Mouse (Mus musculus) retina, embryonic 14.5 days (tissue): ENCODE data around the gene Rcc1l.

Source experiments
- DNase-seq: peaks from one replicate; pipeline ENCODE4 v3.0.0-alpha.2; 2015; ENCODE audit warnings: low spot score

The Rcc1l gene

DNA sequence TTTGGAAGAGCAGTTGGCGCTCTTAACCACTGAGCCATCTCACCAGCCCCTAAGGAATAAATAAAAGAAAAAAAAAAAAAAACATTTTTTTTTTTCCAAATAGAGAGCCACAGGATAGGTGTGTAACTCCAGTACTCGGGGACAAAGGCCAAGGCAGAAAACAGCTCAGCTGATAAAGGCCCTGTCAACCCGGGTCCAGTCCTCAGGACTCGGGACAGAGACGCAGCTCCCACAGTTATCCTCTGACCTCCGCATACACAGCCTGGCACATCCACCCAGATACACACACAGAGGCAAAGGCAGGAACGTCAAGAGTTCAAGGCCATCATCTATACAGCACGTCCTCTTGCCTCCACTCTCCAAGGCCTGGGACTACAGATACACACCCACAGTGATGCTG, 6.4 kb downstream of the Rcc1l start:
- no peak for DNase-seq

DNA sequence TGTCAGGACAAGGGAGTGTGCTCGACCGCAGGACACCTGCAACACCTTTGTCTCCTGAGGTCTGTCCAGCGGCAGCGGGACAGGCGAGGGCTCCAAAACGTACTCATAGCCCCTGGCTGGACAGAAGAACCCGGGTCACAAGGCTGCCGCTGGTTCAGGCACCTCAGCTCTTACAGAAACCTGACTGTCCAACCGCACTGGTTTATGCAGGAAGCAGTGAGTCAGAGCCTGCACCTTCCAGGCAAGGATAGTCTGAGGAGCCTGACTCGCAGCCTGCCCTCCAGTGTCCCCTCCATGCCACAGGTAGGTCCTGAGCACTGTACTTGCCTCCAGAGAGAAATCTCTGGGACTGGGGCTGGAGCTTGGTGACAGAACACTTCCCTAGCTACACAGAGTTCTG, 7.3 kb downstream of the Rcc1l start:
- DNase-seq: no peak

DNA sequence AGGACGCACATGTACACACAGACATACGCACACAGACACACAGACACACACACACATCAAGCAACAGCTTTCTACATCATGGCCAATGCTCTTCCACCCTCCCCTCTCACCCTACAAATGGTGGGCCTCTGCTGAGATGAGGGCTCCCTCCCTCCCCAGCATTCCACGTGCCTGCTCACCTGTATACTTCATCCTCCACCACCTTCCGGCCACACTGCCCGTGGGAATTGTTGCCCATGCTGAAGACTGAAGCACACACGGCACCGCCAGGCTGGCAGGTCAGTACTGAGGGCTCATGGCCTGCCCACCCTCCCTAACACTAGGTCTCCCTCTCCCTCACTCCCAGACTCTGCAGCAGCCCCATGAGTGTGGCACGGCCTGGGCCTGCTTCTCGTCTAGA, 8.5 kb downstream of the Rcc1l start:
- no peak for DNase-seq

DNA sequence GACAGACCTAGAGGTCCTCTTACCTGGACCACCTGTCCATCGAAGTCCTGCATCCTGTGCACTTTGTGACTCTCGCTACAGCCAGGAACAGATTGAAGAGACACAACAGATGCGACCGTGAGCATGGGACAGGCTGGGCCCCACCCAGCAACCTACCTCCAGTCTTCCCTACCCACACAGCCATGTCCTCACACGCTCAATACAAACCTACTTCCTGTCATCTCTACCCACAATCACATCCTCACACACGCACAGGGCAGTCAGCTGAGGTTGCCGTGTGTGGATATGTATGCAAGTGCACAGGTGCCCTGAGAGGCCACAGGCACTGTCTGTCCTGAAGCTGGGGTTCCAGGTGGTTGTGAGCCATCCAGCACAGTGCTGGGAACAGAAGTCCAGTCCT, 9.9 kb downstream of the Rcc1l start:
- DNase-seq: no peak

DNA sequence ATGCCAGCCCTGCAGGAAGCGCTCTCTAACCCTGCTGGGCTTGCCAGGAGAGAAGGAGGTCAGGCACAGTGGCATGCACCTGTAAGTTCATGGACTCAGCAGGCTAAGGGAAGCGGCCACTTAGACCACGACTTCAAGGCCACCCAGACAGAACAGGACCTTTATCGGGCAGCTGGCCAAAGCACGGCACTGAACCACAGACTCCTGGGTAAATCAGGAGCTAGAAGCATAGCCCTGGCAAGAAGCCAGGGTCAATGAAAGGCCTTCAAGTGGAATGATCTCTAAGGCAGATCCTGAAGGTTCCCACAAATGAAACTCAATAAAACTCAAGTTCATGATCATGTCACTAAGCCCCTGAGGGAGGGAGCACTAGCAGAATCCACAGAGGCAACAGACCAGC, 11.9 kb downstream of the Rcc1l start:
- DNase-seq: no peak

DNA sequence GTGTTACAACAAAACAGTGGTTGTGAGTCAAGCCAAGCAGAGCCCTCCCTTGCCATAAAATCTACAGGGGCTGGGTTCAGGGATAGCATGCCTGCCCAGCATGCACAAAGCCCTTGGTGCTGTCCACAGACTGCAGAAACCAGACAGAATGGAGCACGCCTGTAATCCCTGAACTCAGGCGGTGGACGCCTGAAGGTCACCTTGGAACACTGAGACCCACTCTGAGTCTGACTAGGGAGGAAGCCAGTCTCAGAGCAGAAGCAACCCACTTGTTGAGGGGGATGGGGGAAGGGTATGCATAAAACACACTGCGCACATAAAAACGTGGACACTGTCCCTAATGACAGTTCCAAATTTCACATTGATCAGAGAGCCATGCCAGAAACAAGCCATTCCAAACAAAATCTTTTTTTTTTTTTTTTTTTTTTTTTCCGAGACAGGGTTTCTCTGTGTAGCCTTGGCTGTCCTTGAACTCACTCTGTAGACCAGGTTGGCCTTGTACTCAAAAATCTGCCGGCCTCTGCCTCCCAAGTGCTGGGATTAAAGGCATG, 20.6 kb downstream of the Rcc1l start:
- no peak for DNase-seq

DNA sequence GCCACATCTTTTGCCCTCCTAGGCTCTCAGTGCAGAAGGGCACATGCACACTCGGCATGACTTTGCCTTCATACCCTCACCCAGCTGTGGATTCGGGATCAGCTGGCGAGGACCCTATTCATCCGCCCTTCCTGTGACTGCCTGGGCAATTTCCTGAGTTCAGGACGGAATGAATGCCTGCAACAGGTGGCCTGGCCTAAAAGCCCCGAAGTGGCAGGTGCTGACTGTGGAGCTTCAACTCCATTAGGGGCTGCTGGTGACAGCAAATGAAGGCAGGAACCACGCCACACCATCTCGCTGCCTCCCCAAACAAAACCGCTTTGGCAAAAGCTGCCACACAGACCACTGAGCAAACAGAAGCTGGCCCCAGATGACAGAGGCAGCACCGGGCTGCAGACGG, 24.7 kb downstream of the Rcc1l start:
- DNase-seq: no peak

DNA sequence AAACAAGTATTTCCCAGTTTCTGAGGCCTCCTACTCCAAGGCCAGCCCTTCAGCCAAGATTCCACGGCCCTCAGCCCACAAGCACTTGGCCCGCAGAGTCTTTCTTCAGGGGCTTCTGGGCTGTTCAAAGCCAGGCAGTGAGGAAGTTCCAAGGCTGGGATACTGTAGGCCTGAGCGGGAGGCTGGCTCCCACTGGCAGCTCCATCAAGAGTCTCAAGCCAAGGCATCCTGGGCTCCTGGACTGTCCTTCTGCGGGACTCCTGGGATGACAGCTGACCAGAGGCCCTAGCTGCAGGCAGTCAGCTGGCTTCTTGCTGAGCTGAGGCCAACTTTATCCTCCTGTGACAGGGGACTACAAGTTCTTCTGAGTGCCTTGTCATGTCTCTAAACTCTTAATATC, 28.4 kb downstream of the Rcc1l start:
- no peak for DNase-seq

DNA sequence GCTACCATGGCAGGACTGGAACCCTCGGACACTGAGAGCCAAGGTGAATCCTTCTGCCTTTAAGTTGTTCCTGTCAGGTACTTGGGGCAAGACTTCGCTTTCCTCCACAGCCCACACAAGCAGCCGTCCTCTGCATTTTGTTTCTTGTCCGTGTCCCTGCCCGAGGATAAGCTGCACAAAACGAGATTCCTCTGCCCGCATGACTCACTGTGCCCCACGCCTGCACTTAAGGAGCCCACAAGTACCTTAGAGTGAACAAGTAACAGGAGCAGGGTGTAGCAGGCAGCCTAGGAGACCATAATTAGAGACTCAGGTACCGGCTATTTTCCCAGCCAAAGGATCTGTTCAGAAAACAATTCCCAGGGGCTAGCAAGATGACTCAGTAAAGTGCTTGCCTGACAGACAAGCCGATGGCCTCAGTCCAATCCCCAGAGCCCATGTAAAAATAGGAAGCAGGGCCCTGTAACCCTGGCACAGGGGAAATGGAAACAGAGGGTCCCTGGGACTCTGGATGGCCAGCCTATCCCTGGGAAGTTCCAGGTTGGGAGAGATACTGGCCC, 29.3 kb downstream of the Rcc1l start:
- DNase-seq: no peak

DNA sequence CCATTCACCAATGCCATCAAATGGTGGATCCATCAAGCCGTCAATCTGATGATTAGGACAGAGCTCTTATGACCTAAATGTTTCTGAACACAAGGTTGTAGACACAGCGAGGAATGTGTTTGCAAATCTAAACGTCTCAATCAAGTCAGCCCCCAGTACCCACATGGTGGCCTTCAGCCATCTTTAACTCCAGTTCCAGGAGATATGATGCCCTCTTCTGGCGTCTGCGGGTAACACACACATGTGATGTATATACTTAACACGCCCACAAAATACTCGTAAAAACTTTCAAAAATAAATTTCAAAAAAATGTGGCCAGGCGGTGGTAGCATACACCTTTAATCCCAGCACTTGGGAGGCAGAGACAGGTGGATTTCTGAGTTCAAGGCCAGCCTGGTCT, 31.6 kb downstream of the Rcc1l start:
- no peak for DNase-seq

DNA sequence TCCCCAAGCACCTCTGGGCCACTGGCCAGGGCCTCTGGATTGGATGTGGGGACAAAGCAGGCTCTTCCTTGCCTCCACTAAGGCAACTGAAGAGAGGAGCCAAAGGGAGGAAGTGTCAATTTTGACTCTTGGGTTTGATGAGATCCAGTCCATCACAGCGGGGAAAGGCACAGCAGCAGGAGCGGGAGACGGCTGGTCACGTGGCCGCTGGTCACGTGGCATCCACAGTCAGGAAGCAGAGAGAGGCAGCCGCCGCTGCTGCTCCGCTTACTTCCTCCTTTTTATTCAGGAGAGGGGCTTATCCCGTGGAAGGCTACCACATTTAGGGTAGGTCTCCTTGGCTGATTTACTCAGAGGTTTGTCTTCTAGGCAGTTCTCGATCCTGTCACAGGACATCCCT, 34.2 kb downstream of the Rcc1l start:
- no peak for DNase-seq

DNA sequence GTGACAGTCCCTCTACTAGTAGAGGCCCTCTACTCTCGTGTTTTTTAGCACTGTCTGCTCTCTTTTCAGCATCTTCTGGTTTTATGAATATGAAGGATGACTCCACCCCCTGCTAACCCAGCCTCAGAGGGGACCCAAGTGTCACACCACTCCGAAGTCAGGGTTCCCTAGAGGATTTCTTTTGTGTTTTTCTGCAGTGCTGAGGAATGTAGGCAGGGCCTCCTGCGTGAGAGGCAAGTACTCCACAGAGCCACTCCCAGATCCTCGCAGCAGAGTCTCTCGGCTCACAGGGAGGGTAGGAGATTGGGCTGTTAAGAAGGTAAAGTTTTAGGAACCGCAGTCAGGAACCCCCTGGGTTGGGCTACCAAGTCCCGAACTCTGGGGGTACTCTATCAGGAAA, 35.3 kb downstream of the Rcc1l start:
- no peak for DNase-seq

DNA sequence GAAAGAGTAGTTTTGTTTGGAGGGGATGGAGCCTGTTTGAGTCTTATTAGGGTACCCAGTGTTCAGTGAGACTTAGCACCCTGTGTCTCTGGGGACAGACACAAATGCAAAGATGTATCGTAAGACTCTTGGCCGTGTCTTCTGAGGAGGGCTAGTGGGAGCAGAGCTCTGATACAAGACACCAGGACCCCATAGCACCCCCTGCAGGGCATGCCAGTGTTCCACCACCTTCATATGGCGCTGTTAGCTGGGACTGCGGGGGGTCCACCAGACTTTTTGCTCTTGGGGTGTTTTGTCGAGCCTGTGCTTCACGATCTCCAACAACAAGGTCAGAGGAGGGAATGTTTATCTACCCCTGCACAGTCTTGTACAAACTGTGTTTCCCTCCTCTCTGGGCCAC, 37.1 kb downstream of the Rcc1l start:
- DNase-seq: no peak

DNA sequence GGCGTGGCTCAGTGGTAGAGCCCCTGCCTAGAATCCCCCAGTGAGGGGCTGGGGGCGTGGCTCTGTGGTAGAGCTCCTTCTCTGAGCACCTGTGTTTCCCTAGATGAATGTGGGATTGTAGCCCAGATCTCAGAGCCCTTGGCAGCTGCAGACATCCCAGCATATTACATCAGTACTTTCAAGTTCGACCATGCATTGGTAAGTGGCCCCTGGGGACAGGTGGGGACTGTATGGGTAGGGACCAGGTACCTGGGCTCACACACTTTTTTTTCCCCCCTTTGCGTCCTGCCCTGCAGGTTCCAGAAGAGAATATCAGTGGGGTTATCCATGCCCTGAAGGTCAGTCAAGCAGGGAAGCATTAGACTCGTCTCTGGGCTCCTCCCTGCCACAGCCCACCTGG, 38.6 kb downstream of the Rcc1l start:
- DNase-seq: no peak

DNA sequence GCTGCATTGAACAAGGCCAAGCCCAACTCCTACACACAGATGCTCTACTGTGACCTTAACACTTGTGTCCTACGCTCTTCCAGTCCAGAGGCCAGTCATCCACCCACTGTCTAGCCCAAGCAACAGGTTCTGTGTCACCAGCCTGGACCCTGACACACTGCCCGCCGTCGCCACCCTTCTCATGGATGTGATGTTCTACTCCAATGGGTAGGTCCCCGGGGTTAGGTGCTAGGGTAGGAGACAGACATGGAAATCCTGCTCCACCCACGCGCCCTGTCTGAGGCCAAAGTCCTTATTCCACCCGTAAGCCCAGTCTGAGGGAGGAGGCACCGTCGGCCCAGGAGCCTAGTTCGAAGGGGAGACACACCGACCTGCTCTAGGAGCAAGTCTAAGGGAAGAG, 40.6 kb downstream of the Rcc1l start:
- DNase-seq: no peak

DNA sequence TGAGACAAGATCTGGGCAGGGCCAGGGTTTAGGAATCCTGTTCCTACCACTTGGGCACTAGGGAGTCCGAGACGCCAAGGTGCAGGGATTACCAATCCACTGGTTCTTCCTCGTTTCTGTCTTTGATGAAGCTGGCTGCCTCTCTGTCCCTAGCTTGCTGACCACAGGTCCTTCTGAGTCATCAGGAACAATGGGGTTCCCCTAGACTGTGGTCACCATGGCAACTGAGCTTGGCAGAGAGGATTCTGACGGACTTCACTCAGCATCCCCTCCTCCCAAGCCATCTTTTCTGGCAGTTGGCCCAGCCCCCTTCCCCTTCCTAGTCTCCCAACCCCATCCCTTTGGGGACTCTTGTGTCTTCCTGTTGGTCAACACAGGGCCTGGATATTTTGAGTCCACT, 45.0 kb downstream of the Rcc1l start:
- peak; percentile 32 for DNase-seq

DNA sequence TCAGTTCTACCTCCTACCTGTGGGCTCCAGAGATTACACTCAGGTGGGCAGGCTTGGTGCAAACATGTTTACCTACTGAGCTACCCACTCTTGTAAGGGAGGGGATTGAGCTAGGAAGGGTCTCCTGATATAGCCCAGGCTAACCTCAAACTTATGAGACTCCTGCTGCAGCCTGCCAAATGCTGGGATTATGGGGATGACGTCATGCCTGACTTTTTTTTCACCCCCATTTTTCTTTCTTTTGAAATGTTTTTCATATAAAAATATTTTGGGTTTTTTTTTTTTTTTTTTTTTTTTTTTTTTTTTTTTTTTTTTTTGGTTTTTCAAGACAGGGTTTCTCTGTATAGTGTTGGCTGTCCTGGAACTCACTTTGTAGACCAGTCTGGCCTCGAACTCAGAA, 50.3 kb downstream of the Rcc1l start:
- no peak for DNase-seq

DNA sequence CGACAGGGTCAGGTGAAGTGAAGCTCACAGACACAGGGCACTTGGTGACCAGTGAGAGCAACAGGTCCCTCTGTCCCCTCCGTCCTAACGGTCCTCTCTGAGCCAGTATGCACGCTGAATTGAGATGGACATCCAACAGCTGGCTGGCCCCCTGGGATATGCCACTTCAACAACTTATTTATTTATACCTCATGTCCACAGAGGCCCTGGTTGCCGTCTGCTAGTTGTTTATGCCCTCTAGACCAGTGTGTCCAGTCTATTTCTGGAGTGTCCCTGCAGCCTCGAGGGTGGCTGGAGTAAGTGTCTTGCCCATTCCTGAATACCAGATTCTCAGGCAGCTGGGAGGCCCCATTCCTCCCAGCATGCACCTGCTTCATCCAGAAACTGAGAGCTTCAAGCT, 52.7 kb downstream of the Rcc1l start:
- no peak for DNase-seq

DNA sequence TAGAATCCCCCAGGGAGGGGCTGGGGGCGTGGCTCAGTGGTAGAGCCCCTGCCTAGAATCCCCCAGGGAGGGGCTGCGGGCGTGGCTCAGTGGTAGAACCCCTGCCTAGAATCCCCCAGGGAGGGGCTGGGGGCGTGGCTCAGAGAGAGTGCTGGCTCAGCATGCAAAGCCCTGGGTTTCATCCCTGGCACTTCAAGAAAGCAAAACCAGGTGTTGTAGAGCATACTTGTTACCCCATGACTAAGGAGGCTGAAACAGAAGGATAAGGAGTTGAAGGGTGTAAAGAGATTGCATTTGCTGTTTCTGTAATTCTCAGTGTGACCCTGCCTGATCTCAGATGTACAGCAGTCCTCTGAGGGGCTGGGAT, 54.7 kb downstream of the Rcc1l start:
- no peak for DNase-seq

DNA sequence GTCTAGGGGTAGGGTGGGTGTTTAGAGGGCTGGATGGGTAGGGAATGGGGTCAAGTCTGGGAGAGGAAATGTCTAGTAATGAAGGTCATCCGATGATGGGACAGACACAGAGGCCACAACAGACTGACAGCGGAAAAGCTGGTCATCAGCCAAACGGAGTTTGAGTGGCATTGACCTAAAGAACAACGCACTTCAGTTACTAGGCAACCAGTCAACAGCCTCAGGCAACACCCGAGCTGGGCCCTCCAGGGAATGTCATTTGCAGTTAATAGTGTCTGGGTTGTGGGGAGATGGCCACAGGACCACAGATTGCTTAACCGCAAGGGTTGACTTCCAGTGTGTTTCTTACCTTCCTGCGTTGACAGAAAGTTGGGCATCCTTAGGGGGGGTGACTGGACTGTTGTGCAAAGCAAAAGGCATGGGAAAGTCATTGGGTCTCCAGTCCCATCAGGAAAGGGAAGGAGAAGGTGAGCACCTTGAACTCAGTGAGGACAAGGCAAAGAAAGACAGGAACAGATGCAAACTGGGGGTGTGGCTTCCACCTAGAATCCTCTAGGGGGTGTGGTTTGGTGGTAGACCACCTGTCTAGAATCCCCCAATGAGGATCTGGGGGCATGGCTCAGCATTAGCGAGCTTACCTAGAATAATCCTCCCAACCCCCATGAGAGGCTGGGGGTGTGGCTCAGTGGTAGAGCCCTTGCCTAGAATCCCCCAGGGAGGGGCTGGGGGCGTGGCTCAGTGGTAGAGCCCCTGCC, 55.3 kb downstream of the Rcc1l start:
- DNase-seq: peak; percentile 45

DNA sequence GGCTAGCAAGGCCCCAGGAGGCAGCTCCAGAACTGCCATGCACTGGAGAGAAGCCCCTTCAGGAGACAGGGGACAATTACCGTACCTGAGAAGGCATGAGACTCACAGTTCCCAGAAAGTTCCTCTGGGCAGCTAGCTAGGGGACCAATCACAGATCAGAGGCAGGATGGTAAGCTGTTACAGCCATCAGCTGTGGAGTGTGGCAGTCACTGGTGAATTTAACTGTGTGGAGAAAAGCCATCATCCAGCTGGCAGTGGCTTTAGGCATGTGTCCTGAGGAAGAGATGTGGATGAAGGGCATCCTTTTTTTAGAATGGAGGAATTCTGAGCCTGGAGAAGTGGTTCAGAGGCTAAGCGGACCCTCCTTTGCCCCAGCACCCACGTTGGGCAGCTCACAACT, 56.4 kb downstream of the Rcc1l start:
- DNase-seq: no peak

DNA sequence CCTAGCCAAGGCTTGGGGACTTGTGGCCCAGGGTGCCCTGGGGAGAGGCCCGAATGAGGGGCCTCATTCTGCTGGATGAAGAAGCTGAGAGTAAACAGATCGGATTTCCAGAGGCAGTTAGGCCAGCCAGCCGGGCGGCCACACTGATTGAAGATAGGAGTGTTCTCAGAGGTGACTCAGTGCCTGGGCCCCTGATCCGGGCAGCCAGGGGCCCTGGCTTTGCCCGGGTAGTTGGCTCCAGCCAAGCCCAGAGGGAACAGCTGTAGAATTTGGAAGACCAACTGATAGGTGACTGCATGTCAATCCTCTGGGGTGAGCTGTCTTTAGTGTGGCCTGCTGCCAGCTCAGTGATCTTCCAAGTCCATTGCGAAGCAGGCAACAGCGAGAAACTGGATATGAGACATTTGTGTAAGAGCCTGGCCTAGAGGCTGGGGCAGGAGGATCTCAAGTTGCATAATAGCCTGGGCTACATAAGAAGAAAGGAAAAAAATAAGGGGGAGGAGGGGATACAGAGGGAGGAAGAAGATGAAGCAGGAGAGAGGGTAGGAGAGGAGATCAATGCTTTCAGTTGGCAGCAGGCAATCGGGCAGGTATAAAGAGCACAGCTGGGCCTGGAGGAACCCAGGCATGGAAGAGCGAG, 57.0 kb downstream of the Rcc1l start:
- no peak for DNase-seq

DNA sequence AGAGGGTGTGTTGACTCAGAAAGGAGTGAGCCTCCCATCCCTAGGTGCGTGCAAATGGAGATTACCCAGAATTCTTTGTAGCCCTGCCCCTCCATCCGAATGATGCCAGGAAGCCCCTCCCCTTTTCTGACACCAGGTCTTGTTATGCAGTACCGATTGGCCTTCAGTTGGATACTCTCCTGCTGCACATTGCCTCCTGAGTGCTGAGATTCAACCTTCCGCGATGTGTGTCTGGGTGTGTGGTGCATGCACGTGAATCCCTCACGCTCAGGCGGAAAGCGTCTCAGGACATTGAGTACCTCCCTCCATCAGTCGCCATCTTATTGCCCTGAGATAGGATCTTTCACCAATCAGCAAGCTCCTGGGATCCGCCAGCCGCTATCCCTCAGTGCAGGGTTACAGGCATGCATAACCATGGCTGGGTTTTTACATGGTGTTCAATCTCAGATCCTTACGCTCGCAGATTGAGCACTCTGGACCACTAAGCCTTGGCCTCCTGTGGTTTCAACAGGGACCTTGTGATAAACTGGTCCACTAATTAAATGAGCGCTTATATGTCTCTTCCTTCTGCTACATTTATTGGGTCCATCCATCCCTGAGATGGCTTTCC, 57.7 kb downstream of the Rcc1l start:
- no peak for DNase-seq
